Mouse (Mus musculus): ENCODE data around the gene Ppp1r14d. TPM values are rescaled to one million over a fixed set of nuclear protein-coding genes. Genes with fewer than 3 reads are reported as not detected.

Gene Ppp1r14d
- polyA plus RNA-seq, 1 experiment from 2014 or later: not detected

DNA sequence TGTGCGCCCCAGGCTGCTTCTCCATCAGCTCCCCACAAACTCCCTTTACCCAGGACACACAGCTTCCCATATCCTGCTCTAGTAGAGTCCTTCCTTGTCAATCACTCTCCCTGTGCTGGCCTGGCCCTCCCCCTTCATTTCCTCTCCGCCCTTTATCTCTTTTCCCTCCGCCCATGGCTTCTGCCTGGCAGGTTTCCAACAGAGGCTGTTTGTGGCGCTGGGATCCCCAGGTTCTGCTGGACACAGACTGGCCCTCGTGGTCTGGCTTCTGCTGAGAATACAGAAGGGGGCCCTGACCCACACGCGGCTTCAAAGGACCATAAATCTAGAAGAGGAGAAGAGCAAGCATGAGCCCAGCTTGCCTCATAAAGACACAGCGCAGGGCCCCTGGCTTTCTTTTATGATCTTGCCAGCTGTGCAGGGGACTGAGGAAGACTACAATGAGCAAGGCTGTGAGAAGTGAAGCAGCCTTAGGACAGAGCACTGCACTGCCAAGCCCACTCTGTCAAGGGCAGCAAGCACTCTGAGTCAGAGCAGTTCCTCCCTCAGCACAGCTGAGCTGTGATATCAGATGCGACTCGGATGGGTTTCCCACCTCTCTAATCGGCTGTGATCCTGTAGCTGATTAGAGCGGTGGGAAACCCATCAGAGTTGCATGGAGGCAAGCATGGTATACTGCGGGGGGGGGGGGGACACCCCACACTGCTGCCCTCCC, 56.7 kb downstream of the Ppp1r14d start:
- ATAC-seq (ENCODE audit: insufficient read depth, low FRiP score, low TSS enrichment) (peak; percentile 66; the same call in 1 of the 2 replicates), DNase-seq (ENCODE audit: low spot score) (peak; percentile 45)
- WGBS: 13% methylated on average over 13 of the region's 13 CpGs

DNA sequence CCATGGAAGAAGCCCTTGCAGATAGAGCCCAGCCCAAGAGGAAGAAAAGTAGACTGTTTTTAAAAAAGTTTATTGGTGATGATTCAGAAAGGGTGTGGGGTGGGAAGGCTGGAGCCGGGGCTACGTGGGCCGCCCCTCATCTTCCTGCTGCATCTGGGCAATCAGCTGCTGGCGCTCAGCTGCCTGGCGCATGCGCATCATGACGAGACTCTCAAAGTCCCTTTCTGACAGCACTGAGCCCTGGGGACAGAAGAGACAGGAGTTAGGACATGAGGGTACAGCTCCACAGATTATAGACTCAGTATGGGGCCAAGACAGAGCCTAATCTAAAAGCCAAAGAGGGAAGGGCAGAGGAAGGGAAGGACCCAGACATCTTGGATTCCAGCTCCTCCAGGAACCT, 57.3 kb downstream of the Ppp1r14d start:
- 78% methylated on average over 7 of the region's 7 CpGs for WGBS
- no peak for DNase-seq (ENCODE audit: low spot score)
- no peak overlapping the region for H3K4me2 ChIP-seq (ENCODE audit: low read depth)
- no peak overlapping the region for H3K4me3 ChIP-seq (ENCODE audit: low read depth, low read length)
- H3K36me3 ChIP-seq (ENCODE audit: control insufficient read depth, insufficient read depth, low read length): no peaks in the 10 kb centered on the region; the same call in none of the 2 replicates
- peaks cover 7% of the 10 kb centered on the region; the same call in 1 of the 2 replicates for H3K27me3 ChIP-seq (ENCODE audit: control insufficient read depth, insufficient read depth, low read length)
- ATAC-seq (ENCODE audit: insufficient read depth, low FRiP score, low TSS enrichment): 0 out of 2 replicates have a peak, but pooled peaks have one; percentile 1
- peaks cover 27% of the 10 kb centered on the region for H3K4me1 ChIP-seq (ENCODE audit: control insufficient read depth, insufficient read depth, low read length)
- no peak overlapping the region for H3K9ac ChIP-seq (ENCODE audit: low read length)
- H3K27ac ChIP-seq (ENCODE audit: low read depth, low read length): 0 out of 2 replicates have a peak overlapping the region, but pooled peaks have one; percentile 67
- H3K9me3 ChIP-seq (ENCODE audit: control insufficient read depth, low read length): no peaks in the 10 kb centered on the region

More for the DNA sequence above, 56.7 kb downstream of the Ppp1r14d start:
- Histone ChIP-seq H3K27me3 (ENCODE audit: control insufficient read depth, insufficient read depth, low read length) (0 out of 2 replicates have a peak, but pooled peaks cover 6% of the 10 kb centered on the region), H3K9me3 (ENCODE audit: control insufficient read depth, low read length) (no peaks in the 10 kb centered on the region), H3K4me1 (ENCODE audit: control insufficient read depth, insufficient read depth, low read length) (peaks cover 27% of the 10 kb centered on the region), H3K9ac (ENCODE audit: low read length) (peak overlapping the region; percentile 33; the same call in 1 of the 2 replicates), H3K36me3 (ENCODE audit: control insufficient read depth, insufficient read depth, low read length) (peaks cover under 1% of the 10 kb centered on the region), H3K4me2 (ENCODE audit: low read depth) (0 out of 2 replicates have a peak overlapping the region, but pooled peaks have one; percentile 17), H3K4me3 (ENCODE audit: low read depth, low read length) (no peak overlapping the region), H3K27ac (ENCODE audit: low read depth, low read length) (peak overlapping the region; percentile 67)

DNA sequence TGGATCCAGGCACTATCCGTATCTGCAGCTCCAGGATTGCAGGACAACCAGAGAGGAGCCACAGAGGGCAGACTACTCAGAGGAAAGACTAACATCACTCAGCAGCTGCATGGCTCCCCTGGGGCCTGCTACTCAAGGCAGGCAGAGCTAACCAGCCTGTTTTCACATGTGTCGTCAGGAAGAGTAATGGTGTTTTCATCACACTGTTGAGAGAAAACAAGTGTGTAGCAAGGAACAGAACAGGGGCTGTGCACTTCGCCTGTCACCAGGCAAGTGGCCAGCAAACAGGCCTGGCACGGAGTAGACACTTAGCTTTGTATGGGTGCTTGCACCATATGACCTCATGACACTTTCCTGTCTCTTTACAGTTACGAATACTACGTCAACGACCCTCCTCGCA, 58.1 kb downstream of the Ppp1r14d start:
- H3K27me3 ChIP-seq (ENCODE audit: control insufficient read depth, insufficient read depth, low read length): peaks cover 15% of the 10 kb centered on the region
- ATAC-seq (ENCODE audit: insufficient read depth, low FRiP score, low TSS enrichment) (no peak), DNase-seq (ENCODE audit: low spot score) (peak; percentile 50)
- no peak overlapping the region for H3K4me3 ChIP-seq (ENCODE audit: low read depth, low read length)
- H3K4me1 ChIP-seq (ENCODE audit: control insufficient read depth, insufficient read depth, low read length): peaks cover 27% of the 10 kb centered on the region
- H3K36me3 ChIP-seq (ENCODE audit: control insufficient read depth, insufficient read depth, low read length): no peaks in the 10 kb centered on the region; the same call in 1 of the 2 replicates
- H3K9me3 ChIP-seq (ENCODE audit: control insufficient read depth, low read length): no peaks in the 10 kb centered on the region
- 55% methylated on average over 8 of the region's 8 CpGs for WGBS
- no peak overlapping the region for H3K27ac ChIP-seq (ENCODE audit: low read depth, low read length)
- no peak overlapping the region for H3K9ac ChIP-seq (ENCODE audit: low read length)
- H3K4me2 ChIP-seq (ENCODE audit: low read depth): no peak overlapping the region

DNA sequence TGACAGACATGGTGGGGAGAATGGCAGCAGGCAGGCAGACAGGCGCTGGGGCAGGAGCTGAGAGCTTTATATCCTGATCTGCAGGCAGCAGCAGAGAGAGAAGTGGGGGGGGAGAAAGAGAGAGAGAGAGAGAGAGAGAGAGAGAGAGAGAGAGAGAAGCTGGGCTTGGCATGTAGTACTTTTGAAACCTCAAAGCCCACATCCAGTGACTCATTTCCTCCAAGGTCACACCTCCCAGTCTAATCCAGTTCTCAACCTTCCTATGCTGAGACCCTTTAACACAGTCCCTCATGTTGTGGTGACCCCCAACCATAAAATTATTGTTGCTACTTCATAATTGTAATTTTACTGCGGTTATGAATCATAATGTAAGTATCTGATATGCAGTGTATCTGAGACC, 59.4 kb downstream of the Ppp1r14d start:
- DNase-seq (ENCODE audit: low spot score) (no peak), ATAC-seq (ENCODE audit: insufficient read depth, low FRiP score, low TSS enrichment) (no peak)
- Histone ChIP-seq H3K27ac (ENCODE audit: low read depth, low read length) (no peak overlapping the region), H3K36me3 (ENCODE audit: control insufficient read depth, insufficient read depth, low read length) (no peaks in the 10 kb centered on the region; the same call in 1 of the 2 replicates), H3K9ac (ENCODE audit: low read length) (no peak overlapping the region), H3K4me1 (ENCODE audit: control insufficient read depth, insufficient read depth, low read length) (peaks cover 27% of the 10 kb centered on the region), H3K4me2 (ENCODE audit: low read depth) (no peak overlapping the region), H3K4me3 (ENCODE audit: low read depth, low read length) (no peak overlapping the region), H3K27me3 (ENCODE audit: control insufficient read depth, insufficient read depth, low read length) (peaks cover 22% of the 10 kb centered on the region), H3K9me3 (ENCODE audit: control insufficient read depth, low read length) (no peaks in the 10 kb centered on the region)
- WGBS: 89% methylated on average over 2 of the region's 2 CpGs

Other genes with a start within 250 kb of the Ppp1r14d start
- gene Ccdc32, start 200.5 kb downstream of the Ppp1r14d start, polyA plus RNA-seq (2014; fragmentation: Nextera tagmentation; extraction: Ambion mirVana): 22.2 and 27.7 TPM in 2 replicates
- 5.7 and 7.0 TPM in 2 replicates for gene Rpusd2, start 195.1 kb downstream of the Ppp1r14d start, polyA plus RNA-seq (2014; fragmentation: Nextera tagmentation; extraction: Ambion mirVana)
- gene Knl1, start 182.8 kb downstream of the Ppp1r14d start, polyA plus RNA-seq (2014; fragmentation: Nextera tagmentation; extraction: Ambion mirVana): 33.2 and 36.0 TPM in 2 replicates
- gene Rad51, start 117.1 kb downstream of the Ppp1r14d start, polyA plus RNA-seq (2014; fragmentation: Nextera tagmentation; extraction: Ambion mirVana): 56.9 and 61.4 TPM in 2 replicates
- gene Rmdn3, start 72.9 kb downstream of the Ppp1r14d start, polyA plus RNA-seq (2014; fragmentation: Nextera tagmentation; extraction: Ambion mirVana): 41.3 and 49.9 TPM in 2 replicates
- gene Gchfr, start 62.1 kb downstream of the Ppp1r14d start, polyA plus RNA-seq (2014; fragmentation: Nextera tagmentation; extraction: Ambion mirVana): 3.2 and 3.7 TPM in 2 replicates
- gene Gm14137, start 55.4 kb downstream of the Ppp1r14d start, polyA plus RNA-seq (2014; fragmentation: Nextera tagmentation; extraction: Ambion mirVana): 0.17 and 0.20 TPM in 2 replicates
- 43.0 and 52.5 TPM in 2 replicates for gene Zfyve19, start 21.3 kb downstream of the Ppp1r14d start, polyA plus RNA-seq (2014; fragmentation: Nextera tagmentation; extraction: Ambion mirVana)
- gene Dnajc17, start 21.1 kb downstream of the Ppp1r14d start, polyA plus RNA-seq (2014; fragmentation: Nextera tagmentation; extraction: Ambion mirVana): 19.4 and 20.3 TPM in 2 replicates
- gene Spint1, start 7.5 kb upstream of the Ppp1r14d start, polyA plus RNA-seq (2014; fragmentation: Nextera tagmentation; extraction: Ambion mirVana): 2.7 and 2.8 TPM in 2 replicates
- 2.3 and 2.4 TPM in 2 replicates for gene Rhov, start 41.4 kb upstream of the Ppp1r14d start, polyA plus RNA-seq (2014; fragmentation: Nextera tagmentation; extraction: Ambion mirVana)
- 17.4 and 17.8 TPM in 2 replicates for gene Vps18, start 58.8 kb upstream of the Ppp1r14d start, polyA plus RNA-seq (2014; fragmentation: Nextera tagmentation; extraction: Ambion mirVana)
- 3.1 and 3.8 TPM in 2 replicates for gene Dll4, start 95.9 kb upstream of the Ppp1r14d start, polyA plus RNA-seq (2014; fragmentation: Nextera tagmentation; extraction: Ambion mirVana)
- gene Chac1, start 121.3 kb upstream of the Ppp1r14d start, polyA plus RNA-seq (2014; fragmentation: Nextera tagmentation; extraction: Ambion mirVana): 0.95 and 1.3 TPM in 2 replicates
- gene Ino80, start 247.8 kb upstream of the Ppp1r14d start, polyA plus RNA-seq (2014; fragmentation: Nextera tagmentation; extraction: Ambion mirVana): 4.5 and 4.6 TPM in 2 replicates

Data from neural tube, embryonic 11.5 days (tissue).